Mouse (Mus musculus) liver, adult 2 months (tissue): ENCODE measurements around the gene Rad1. TPM values are rescaled to one million over a fixed set of nuclear protein-coding genes. Genes with fewer than 3 reads are reported as not detected.
A peak's percentile ranks its signal among the peaks of the same experiment; 100 is the strongest.

Experiments
- DNase-seq: peaks from one replicate; pipeline ENCODE4 v3.0.0-alpha.2; 2011; ENCODE audit warnings: low read depth, low spot score; ENCODE audit errors: extremely low read depth
- H3K27ac ChIP-seq: fragments of 200-500 bp; replicated peaks from 2 replicates; pipeline ENCODE4 v1.5.1; 2012; ENCODE audit warnings: low read depth, mild to moderate bottlenecking, control low read depth, inconsistent platforms, low read length; ENCODE audit not compliant: insufficient read depth
- H3K27me3 ChIP-seq: fragments of 200-500 bp; 2 replicates; pipeline ENCODE4 v1.6.1; 2012; ENCODE audit warnings: mild to moderate bottlenecking, moderate library complexity, low read length, inconsistent platforms; ENCODE audit not compliant: control insufficient read depth, insufficient read depth
- H3K36me3 ChIP-seq: fragments of 200-500 bp; 2 replicates; pipeline ENCODE4 v1.6.1; 2012; ENCODE audit warnings: low read length, inconsistent platforms; ENCODE audit not compliant: control insufficient read depth, insufficient read depth
- H3K4me1 ChIP-seq: fragments of 200-500 bp; 2 replicates; pipeline ENCODE4 v1.6.1; 2011; ENCODE audit warnings: low read length; ENCODE audit not compliant: control insufficient read depth, insufficient read depth
- H3K4me3 ChIP-seq: fragments of 200-500 bp; 2 replicates; pipeline ENCODE4 v1.5.1; 2011; ENCODE audit warnings: low read depth, mild to moderate bottlenecking, control low read depth, low read length, moderate library complexity; ENCODE audit not compliant: insufficient read depth
- H3K79me2 ChIP-seq: fragments of 200-500 bp; 2 replicates; pipeline ENCODE4 v1.6.1; 2012; ENCODE audit warnings: inconsistent platforms, mild to moderate bottlenecking, low read length, moderate library complexity; ENCODE audit not compliant: control insufficient read depth, insufficient read depth
- H3K9ac ChIP-seq: fragments of 200-500 bp; 2 replicates; pipeline ENCODE4 v1.6.1; 2012; ENCODE audit warnings: low read depth, mild to moderate bottlenecking, control low read depth, inconsistent platforms, low read length
- CTCF ChIP-seq: fragments of 200-500 bp; IDR thresholded peaks from 2 replicates; pipeline ENCODE4 v1.5.1; 2011; ENCODE audit warnings: low read depth, low read length, control low read depth
- POLR2A ChIP-seq: fragments of 200-500 bp; IDR thresholded peaks from 2 replicates; pipeline ENCODE4 v1.6.1; 2011; ENCODE audit warnings: low read length, control low read depth; ENCODE audit not compliant: insufficient read depth; ENCODE audit errors: extremely low read depth
- WGBS: fragments of 180-500 bp; shearing (Covaris S2); methylation state at CpG from one replicate; pipeline ENCODE4 v1.1.7; 2018; 5-methylcytosine and 5-hydroxymethylcytosine counted together
- polyA plus RNA-seq: library from polyadenylated mRNA; depleted of rRNA; stranded (reverse); fragments of >200 nt; gene quantifications from 2 replicates; pipeline ENCODE4 v1.2.3, GENCODE M21; 2012
- total RNA-seq: library from RNA; depleted of rRNA; stranded (reverse); fragments of >200 nt; gene quantifications from 2 replicates; pipeline ENCODE4 v1.2.3, GENCODE M21; 2014

Gene Rad1
- total and polyA plus RNA-seq, 2 experiments, result 4.3 to 4.6 TPM

GRCm38 (mm10) chr15:10460986-10461385 lies 24.8 kb upstream of the Rad1 start:
- Histone ChIP-seq H3K9ac (no peak overlapping the region), H3K27me3 (no peaks in the 10 kb centered on the region), H3K36me3 (peaks cover 27% of the 10 kb centered on the region), H3K27ac (no peak overlapping the region), H3K4me1 (no peaks in the 10 kb centered on the region), H3K79me2 (no peaks in the 10 kb centered on the region; the same call in 1 of the 2 replicates), H3K4me3 (no peak overlapping the region)
- no peak for DNase-seq
- no peak for TF ChIP-seq CTCF
- no peak for TF ChIP-seq POLR2A
- WGBS, result 82% methylated on average over 12 of the region's 12 CpGs

- WGBS, result 89% methylated on average over 5 of the region's 5 CpGs
- TF ChIP-seq CTCF (no peak), POLR2A (no peak)
- Histone ChIP-seq H3K9ac (no peak overlapping the region), H3K79me2 (peaks cover 15% of the 10 kb centered on the region; the same call in 1 of the 2 replicates), H3K4me3 (no peak overlapping the region), H3K27ac (no peak overlapping the region), H3K36me3 (peaks cover 25% of the 10 kb centered on the region), H3K4me1 (no peaks in the 10 kb centered on the region), H3K27me3 (no peaks in the 10 kb centered on the region)
- DNase-seq, result no peak
Measured at GRCm38 (mm10) chr15:10463555-10463954, 22.3 kb upstream of the Rad1 start.

GRCm38 (mm10) chr15:10464678-10465077 lies 21.1 kb upstream of the Rad1 start:
- Histone ChIP-seq H3K36me3 (peaks cover 23% of the 10 kb centered on the region), H3K4me1 (no peaks in the 10 kb centered on the region; the same call in 1 of the 2 replicates), H3K4me3 (no peak overlapping the region), H3K79me2 (peaks cover 22% of the 10 kb centered on the region), H3K27me3 (no peaks in the 10 kb centered on the region), H3K27ac (no peak overlapping the region), H3K9ac (no peak overlapping the region)
- WGBS, result 97% methylated on average over 3 of the region's 3 CpGs
- TF ChIP-seq POLR2A (no peak), CTCF (no peak)
- no peak for DNase-seq

GRCm38 (mm10) chr15:10468761-10469160 lies 17.1 kb upstream of the Rad1 start:
- no peak for TF ChIP-seq POLR2A
- no peak for TF ChIP-seq CTCF
- H3K27me3 ChIP-seq, result no peaks in the 10 kb centered on the region
- no peak for DNase-seq
- H3K9ac ChIP-seq, result no peak overlapping the region
- H3K36me3 ChIP-seq, result no peaks in the 10 kb centered on the region
- no peak overlapping the region for H3K27ac ChIP-seq
- 77% methylated on average over 3 of the region's 3 CpGs for WGBS
- no peak overlapping the region for H3K4me3 ChIP-seq
- H3K4me1 ChIP-seq, result peaks cover 2% of the 10 kb centered on the region; the same call in 1 of the 2 replicates
- peaks cover 24% of the 10 kb centered on the region for H3K79me2 ChIP-seq

GRCm38 (mm10) chr15:10469641-10470150 lies 16.1 kb upstream of the Rad1 start:
- peak; percentile 20 for DNase-seq
- TF ChIP-seq CTCF (no peak), POLR2A (no peak)

GRCm38 (mm10) chr15:10470151-10470831 lies 15.5 kb upstream of the Rad1 start, which contains the start of gene Dnajc21:
Gene Dnajc21, minus strand, starts transcription at chr15:10470516.
- H3K4me1 ChIP-seq, result peaks cover 2% of the 10 kb centered on the region; the same call in 1 of the 2 replicates
- 4% methylated on average over 87 of the region's 87 CpGs for WGBS
- peaks cover 24% of the 10 kb centered on the region for H3K79me2 ChIP-seq
- TF ChIP-seq POLR2A (0 out of 2 replicates have a peak, but pooled peaks have one; percentile 39), CTCF (no peak)
- peak; percentile 77 for DNase-seq
- H3K36me3 ChIP-seq, result peaks cover 5% of the 10 kb centered on the region
- H3K9ac ChIP-seq, result peak within 1 kb of the TSS; percentile 95
- peak within 1 kb of the TSS; percentile 89 for H3K27ac ChIP-seq
- H3K27me3 ChIP-seq, result no peaks in the 10 kb centered on the region
- peak within 1 kb of the TSS; percentile 99 for H3K4me3 ChIP-seq

More at GRCm38 (mm10) chr15:10469641-10470150, 16.1 kb upstream of the Rad1 start:
- peak overlapping the region; percentile 99 for H3K4me3 ChIP-seq
- H3K36me3 ChIP-seq, result peaks cover 1% of the 10 kb centered on the region; the same call in 1 of the 2 replicates
- H3K27ac ChIP-seq, result peak overlapping the region; percentile 89
- peaks cover 2% of the 10 kb centered on the region; the same call in 1 of the 2 replicates for H3K4me1 ChIP-seq
- peaks cover 24% of the 10 kb centered on the region for H3K79me2 ChIP-seq
- WGBS, result under 1% methylated on average over 39 of the region's 40 CpGs
- no peaks in the 10 kb centered on the region for H3K27me3 ChIP-seq
- H3K9ac ChIP-seq, result peak overlapping the region; percentile 95
